Mouse (Mus musculus) lung, postnatal 36 days (tissue): ENCODE results near the gene Cntnap1.
"Not testable (repeated sequence)": the region's sequence is repeated elsewhere in the genome, so short reads cannot be mapped to it uniquely, and the experiment has no call there.

Experiments used
- DNase-seq: peaks from one replicate; pipeline ENCODE4 v3.0.0; 2022; ENCODE audit warnings: mixed read lengths

The Cntnap1 gene

DNA sequence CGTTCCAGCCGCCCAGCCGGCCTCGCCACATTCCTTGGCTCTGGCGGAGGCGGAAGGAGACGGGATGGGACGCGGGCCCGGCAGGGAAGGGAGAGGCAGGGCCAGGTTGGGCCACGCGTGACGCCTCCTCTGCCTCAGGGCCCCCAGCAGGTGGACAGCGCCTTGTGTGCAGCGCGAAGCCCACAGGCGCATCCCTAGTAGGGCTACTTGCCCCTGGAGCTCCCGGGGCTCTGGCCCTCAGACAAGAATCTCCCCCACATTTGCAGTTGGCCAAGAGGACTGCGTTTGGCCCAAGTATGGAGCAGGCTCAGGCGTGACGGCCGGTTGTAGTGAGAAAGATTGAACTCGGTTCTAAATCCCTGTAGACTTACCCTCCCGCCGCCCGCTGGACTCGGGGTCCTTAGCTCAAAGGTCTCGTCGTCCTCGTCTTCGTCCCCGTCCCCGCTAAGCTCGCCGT lies at the start of gene Cntnap1:
Cntnap1 (plus strand) TSS at position 170 of the 457 bp plus-strand sequence.
- peak; percentile 75 for DNase-seq

DNA sequence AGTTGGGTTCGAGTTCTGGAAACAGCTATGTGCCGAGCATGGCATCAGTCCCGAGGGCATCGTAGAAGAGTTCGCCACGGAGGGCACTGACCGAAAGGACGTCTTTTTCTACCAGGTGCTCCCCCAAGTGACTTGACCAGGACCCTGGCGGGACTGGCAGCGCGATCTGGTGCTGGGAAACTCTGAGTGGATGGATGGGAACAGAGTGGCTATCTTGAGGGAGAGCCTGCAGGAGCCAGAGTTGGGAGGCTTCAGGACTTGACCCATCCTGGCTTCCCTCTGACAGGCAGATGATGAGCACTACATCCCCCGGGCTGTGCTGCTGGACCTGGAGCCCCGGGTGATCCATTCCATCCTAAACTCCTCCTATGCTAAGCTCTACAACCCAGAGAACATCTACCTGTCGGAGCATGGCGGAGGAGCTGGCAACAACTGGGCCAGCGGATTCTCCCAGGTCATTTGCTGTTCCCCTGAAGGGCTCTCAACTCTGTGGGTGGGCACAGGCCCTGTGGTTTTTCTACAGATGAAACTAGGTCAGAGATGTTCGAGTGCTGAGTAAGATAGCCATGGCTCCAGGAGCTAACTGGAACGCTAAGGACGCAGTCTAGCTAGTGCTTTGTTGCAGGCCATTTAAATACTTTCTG lies 49.7 kb upstream of the Cntnap1 start:
- no peak for DNase-seq

DNA sequence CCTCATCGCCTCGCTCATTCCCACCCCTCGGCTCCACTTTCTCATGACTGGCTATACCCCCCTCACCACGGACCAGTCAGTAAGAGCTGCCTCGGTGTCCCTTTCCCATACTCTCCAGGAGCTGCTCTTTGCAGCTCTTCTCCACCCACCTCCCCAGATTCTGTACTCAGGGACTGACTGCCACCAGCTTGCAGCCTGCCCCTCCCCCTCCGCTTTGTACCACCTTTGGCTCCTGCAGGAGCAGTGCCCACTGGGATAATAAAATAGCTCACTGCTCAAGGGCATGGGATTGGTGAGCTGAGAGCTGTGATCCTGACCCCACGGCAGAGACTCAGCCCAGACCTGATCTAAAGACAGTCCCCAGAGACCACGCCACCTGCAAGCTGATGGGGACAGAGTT lies 45.8 kb upstream of the Cntnap1 start:
- not testable (repeated sequence) for DNase-seq

DNA sequence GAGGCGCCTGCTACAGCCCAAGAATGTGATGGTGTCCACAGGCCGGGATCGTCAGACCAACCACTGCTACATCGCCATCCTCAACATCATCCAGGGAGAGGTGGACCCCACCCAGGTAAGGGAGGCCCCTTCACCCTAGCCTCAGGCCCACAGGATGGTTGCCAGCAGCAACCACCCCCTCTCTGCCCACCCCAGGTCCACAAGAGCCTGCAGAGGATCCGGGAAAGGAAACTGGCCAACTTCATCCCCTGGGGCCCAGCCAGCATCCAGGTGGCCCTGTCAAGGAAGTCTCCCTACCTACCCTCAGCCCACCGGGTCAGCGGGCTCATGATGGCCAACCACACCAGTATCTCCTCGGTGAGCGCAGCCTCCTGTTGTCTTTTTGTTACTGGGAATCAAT lies 45.3 kb upstream of the Cntnap1 start:
- not testable (repeated sequence) for DNase-seq

DNA sequence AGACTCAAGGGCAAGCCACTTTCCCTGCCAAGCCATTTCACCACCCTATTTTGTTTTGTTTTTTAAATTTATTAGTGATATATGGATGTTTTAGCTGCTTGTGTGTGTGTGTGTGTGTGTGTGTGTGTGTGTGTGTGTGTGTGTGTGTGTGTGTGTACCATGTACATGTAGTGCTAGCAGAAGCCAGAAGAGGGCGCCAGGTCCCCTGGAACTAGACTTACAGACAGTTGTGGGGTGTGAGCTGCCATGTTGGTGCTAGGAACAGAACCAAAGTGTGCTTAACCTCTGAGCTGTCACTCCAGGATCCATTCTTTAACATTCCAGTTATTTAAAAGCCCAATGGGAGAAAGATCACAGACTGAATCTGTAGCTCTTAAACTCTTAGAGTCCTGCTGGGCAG lies 43.2 kb upstream of the Cntnap1 start:
- DNase-seq: peak; percentile 19

DNA sequence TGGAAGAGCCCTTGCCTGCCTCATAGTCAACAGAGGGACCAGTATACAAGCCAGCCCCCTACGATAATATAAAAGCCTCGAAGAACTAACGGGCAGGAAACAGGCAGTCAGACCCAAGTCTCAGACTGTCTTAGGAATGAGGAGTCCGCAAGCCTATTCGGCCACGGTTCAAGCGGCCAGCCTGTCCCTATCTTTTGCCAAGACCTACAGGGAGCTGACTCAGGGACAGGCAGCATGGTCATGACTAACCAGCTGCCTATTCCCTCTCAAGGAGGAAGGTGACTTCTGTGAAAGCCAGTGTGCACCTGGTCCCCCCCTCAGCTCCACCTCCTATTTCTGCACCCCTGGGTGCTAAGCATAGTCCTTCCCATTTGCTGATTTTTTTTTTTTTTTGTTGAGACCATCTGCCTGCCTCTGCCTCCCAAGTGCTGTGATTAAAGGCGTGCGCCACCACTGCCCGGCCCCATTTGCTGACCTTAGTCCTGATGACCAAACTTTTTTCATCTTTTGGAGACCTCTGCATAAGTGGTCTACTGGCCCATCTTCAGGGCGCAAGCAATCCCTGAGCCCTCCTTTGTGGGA lies 41.2 kb upstream of the Cntnap1 start:
- DNase-seq: no peak

DNA sequence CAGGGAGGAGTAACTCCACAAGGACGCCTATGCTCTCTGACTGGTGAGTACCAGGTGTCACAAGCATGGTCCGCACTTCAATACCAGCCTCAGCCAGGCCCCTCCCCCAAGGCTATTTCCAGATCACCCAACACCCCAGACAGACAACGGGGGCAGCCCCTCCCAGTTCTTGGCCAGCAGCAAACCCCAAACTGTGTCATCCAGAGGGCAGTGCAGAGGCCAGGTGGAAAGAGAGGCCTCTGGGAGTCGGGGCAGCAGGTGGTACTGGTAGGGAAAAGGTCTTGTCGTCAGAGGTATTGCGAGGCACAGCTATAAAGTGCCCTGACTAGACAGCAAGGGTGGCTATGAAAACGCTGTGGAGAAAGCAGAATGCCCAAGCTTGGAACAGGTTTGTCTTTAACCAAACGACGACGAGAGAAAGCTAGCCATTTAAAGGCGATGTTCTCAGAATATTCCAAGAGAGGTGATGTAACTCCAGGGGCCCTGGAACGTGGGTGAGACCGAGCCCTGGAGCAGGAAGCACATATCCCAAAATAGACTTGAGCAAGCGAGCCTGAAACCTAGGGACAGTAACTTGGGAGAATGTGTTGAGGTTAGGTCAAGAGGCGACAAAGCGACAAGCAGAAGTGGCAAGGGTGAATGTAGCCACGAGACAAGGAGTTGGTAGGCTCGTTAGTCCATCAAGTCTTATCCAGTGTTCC lies 40.1 kb upstream of the Cntnap1 start:
- peak; percentile 29 for DNase-seq

DNA sequence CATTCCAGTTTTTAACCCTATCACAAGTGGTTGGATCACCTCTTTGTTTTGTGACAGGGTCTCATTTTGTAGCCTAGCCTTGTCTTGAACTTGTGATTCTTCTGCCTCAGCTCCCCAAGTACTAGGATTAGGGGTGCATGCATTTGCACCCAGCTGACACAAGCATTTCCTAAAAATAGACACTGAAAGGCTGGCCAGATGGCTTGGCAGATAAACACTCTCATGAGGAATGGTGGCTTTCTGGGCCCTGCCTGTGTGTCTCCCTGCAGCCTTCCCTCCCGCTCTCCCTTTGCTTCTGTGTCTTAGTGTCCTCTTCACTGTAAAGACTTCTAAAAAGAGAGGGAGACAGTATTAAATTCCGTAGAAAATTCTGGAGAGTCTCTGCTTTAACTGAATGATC lies 39.1 kb upstream of the Cntnap1 start:
- DNase-seq: no peak

DNA sequence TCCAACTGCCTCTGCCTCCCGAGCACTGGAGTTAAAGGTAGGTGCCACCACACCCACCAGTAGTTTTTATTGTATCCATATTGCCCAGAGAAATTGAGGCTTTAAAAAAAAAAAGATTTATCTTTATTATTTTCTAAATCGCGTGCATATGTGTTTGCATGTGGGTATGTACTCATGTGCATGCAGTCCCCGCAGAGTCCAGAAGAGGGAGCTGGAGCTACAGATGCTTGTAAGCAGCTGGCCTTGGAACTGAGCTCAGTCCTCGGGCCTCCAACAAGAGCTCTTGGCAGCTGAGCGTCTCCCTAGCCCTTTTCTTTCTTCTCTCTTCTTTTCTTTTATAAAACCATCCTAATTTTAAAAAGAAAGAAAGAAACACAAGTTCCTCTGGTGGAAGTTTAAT lies 38.6 kb upstream of the Cntnap1 start:
- peak; percentile 25 for DNase-seq

DNA sequence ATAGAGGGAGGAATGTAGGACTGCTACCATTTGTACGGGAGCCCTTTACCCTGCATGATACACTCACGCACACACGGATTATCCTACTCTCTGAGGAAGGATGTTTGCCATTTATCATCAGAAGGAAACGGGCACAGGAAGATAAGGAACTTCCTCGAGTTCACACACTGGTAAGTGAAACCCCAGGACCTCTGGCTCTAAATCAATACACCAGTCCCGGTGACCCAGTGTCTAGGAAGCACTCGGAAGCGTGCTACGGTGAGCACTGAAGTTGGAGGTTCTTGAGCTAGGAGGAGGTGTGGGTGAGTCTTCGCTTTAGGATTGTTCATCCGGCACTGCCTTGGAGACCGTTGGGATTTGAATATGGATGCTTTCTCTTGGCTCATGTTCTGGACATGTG lies 37.3 kb upstream of the Cntnap1 start:
- DNase-seq: peak; percentile 30

DNA sequence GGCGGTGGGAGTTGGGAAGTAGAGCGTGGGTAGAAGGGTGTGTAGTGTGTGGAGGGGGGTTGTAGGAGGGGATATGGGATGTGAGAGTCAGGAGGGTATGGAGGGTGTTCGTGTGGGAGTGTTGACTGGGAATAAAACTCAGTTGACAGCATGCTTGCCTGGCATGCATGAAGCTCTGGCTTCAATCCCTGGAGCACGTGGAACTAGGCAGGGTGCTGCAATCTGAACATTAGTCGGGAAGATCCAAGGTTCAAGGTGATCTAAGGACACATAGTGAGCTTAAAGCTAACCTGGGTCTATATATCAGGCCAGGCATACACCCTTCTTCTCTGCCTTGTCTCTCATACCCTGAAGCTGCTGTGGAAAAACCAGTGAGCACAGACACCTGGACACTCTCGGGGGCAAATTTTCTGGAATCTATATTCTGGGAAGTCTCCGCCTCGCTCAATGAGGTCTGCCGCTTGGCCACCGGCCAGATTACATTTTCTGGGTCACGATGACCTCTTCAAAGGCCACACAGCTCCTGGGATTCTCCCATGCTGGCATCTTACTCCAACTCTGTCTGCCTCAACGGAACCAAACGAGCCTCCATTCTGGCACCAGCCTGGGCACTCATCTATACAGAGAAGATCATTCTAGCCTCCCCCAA lies 36.0 kb upstream of the Cntnap1 start:
- no peak for DNase-seq

DNA sequence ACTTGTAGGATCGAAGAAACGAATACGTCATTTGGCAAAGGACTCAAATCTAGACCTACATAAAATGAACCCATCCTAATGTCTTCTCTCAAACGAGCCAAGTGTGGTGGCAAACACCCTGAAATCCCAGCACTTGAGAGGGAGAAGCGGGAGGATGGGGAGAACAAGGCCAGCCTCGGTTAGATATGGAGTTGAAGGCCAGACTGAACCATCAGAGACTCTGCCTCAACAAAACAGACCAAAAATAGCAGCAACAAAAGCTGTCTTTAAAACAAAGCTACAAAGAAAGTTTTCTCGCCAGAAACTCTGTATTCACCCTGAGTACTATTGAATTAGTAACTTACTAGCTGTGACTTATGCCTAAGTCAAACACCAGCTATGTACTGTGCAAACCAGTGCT lies 33.3 kb upstream of the Cntnap1 start:
- DNase-seq: no peak

DNA sequence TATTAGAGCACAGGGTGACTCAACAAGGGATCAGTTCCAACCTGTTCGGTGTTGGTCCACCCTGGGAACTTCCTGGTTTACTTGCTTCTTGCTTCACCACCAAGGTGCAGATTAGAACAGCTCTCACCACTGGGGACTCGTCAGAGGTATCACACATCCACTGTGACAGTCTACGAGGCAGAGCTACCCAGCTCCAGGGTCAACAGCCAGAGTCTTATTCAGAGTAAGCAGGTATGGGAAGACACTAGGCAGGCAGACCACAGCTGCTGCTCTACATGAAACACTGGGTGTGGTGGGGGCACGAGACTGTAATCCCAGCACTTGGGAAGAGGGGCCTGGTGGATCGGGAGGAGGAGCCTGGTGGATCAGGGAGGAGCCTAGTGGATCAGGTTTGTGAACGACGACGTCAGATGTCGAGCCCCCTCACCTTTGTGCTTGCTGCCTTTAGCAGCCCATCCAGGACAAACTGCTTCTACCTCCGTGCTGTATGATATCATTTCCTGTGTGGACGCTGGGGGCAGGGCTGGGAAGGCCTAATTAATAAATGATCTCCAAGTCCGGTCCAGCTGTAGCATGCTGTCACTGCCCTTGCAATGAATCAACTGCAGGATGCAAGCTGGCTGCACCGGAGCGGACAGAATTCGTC lies 31.7 kb upstream of the Cntnap1 start:
- no peak for DNase-seq

DNA sequence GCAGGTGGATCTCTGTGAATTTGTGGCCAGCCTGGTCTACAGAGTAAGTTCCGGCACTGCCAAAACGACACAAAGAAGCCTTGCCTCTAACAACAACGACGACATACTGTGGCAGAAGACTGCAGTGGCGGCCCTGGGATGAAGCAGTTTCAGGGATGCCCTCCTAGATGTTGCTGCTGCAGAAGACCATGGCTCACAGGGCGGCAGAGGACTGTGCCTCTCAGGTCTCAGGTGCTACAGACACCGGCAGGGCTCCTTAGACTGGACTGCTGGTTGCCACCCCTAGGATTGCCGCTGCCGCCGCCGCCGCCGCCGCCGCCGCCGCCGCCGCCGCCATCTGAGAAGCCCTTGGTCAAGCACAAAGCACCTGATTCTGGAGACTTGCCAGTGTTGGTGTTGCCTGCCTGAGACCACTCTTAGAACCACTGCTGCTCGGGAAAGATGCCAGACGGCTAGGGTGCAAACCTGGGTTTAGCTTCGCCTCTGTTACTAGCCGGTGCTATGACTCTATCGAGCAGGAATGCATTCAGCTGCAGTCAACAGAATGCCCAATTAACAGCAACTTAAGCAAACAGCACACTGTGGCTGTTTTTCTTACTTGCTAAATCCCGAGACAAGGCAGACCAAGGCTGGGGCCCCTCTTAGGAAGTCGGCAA lies 30.0 kb upstream of the Cntnap1 start:
- DNase-seq: peak; percentile 59

DNA sequence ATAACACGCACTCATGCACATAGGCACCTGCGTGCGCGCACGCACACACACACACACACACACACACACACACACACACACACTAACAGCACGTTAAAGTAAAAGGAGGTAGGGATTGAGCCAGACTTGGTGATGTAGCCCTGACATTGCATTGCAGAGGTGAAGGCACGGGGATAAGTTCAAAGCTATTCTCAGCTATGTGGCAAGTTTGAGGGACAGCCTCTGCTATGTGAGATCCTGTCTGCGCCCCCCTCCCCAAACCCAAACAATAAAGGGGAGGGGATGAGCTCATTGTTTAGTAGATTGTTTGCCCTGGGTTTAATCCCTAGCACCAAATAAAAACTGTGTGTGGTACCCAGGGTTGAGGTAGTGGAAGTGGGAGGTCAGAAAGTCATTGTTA lies 29.2 kb upstream of the Cntnap1 start:
- no peak for DNase-seq

DNA sequence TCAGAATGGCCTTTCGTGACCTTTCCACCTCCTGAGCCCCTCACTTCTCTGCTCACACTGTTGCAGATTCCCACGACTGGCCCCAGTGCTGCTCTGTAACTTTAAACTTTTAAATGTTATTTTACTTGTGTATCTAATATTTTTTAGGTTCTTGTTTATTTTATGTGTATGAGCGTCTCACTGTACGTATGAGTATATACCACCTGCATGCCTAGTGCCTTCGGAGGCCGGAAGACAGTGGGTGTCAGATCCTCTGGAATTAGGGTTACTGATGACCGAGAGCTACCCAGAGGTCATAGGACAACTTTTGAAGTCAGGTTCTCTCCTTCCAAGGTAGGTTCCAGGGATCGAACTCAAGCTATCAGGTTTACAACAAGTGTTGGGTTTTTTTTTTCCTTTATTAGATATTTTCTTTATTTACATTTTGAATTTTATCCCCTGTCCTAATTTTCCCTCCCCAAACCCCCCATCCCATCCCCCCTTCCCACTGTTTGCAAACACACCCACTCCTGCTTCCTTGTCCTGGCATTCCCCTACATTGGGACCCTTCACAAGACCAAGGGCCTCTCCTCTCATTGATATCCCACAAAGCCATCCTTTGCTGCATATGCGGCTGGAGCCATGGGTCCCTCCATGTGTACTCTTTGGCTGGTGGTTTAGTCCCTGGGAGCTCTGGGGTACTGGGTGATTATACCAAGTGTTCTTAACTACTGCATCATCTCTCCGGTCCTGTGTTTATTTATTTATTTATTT lies 27.9 kb upstream of the Cntnap1 start:
- no peak for DNase-seq

DNA sequence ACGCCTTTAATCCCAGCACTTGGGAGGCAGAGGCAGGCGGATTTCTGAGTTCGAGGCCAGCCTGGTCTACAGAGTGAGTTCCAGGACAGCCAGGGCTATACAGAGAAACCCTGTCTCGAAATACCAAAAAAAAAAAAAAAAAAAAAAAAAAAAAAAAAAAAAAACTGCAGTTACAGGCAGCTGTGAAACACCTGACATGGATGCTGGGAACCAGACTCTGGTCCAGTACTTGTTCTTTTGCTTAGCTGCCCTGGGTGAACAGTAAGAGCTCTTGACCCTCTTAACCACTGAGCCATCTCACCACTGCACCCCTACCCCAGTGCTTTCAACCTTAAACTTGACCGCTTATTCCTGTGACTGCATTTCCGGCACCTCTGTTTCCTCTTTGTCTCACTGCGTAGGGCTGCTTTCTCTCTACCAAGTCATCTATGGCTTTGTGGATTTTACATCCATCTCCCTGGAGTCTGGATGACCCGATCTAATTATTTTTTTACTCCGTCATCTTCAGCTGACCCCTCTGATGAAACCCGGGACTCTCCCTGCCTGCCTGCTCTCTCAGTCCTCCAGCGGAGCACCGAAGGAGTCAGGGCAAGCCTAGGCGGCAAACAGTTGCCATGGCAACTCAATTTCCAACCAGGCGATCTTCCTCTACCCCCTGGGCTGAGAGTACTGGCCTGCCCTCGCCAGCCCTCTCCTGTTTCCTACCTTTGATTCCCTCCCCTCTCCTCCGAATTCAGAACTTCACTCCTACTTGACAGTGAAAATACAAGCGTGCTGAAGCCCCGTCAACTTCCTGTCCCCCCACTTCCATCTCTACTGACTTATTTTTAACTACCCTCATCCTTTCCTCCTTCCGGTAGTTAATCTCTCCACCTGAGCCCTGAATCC lies 26.7 kb upstream of the Cntnap1 start:
- DNase-seq: no peak

DNA sequence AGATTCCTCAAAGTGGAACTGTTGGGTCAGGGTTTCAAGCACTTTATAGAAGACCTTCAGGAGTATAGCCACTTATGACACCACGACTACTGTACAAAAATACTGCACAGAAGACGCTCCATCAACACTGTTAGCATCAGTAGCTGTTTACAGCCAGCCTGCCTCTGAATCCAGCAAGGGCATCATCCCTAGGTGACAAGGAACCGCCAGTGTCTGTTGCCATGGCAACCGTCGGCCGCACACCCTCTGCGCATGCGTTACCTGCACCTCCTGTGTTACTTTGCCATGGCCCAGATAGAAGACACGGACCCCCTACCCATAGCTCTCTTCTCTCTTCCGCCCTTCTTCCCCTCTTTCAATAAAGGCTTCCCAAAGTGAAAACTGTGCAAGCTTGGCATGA lies 23.9 kb upstream of the Cntnap1 start:
- DNase-seq: no peak

DNA sequence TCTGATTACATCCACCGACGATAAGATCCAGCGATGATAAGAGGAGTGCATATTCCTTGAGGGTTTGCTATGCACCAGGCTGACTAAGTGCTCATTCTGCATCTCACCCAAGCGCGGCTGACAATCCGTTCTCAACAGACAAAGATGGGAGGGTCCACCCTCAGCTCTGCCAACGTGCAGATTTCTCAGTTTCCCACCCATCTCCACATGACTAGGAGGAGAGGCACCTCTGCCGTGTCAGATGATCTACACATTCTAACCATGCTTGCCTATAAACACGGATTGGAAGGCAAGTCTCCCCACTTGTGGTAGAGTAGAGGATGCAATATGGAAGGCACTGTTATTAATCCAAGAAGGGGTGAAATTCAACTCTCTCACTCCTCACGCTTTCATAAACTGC lies 21.6 kb upstream of the Cntnap1 start:
- no peak for DNase-seq

DNA sequence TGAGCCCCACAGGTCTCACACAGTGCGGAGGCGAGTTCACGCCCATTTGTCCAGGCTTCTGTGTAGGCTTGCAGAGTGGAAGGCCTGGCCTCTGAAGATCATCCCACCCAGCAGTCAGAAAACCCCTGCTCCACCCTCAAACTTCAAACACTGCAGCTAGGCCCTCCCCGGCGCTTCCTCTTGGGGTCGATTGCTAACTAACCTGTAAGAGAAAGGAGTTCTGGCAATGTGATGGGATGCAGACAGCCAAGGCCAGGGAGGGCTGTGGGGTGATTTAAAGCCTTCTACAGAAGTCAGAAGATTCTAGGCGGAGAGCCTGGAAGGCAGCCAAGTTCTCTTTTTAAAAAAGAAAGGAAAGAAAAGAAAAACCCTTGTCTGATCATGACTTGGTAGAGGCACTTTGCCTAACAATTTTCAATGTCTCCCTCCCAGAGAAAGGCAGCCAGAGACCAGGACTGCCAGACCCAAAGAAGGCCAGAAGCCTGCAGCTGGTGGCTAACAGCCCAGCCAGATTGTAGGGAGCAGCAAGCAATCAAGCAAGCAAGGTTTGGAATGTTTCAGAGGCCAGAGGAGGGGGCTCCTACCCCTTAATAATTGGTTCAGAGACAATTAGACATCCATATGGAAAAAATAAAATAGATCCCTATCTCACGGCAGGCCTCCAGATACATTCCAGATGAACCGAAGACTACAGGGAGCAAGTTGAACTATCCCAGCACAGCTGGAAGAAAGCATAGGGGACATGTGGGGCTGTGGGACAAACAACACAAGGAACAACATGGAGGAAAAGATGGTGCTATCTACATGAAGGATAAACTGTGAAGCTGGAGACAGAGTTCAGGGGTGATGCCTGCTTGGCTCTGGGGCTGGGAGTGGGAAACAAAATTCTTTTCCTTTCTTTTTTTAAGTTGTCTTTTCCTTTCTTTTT lies 20.9 kb upstream of the Cntnap1 start:
- DNase-seq: no peak
